Mouse (Mus musculus) liver, embryonic 14.5 days (tissue): ENCODE measurements at regions not wholly inside any gene's neighbourhood (a gene's known extent, or its start where the extent isn't known, plus 50 kb on each side); places are given as distances from the start of the nearest gene placed in this dataset.

Experiments used
- CTCF ChIP-seq: IDR thresholded peaks from 2 replicates; pipeline ENCODE4 v1.5.1; 2016; ENCODE audit warnings: antibody characterized with exemption, low read depth, control low read depth
- EP300 ChIP-seq: IDR thresholded peaks from 2 replicates; pipeline ENCODE4 v1.6.1; 2016; ENCODE audit warnings: antibody characterized with exemption, low read depth

DNA sequence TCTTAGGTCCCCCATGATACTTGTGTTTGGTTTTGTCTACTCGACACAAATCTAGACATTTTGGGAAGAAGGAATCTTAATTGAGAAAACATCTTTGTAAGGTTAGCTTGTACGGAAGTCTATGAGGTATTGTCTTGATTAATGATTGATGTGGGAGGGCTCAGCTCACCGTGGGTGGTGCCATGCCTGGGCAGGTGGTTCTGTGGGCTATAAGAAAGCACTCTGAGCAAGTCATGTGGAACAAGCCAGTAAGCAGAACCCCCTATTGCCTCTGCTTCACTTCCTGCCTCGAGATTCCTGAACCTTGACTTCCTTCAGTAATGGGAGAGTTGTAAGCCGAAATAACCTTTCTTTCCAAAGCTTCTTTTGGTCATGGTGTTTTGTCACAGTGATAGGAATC is 174.6 kb upstream of the Mpdz start:
- no peak for TF ChIP-seq CTCF
- TF ChIP-seq EP300: no peak
